Mouse (Mus musculus): Measurements from ENCODE around the gene Apoa2.

Apoa2 gene

GRCm38 (mm10) chr1:171274171-171274570 is 49.3 kb downstream of the Apoa2 start:
- in situ Hi-C loops (cut with MboI; ENCODE audit: unreplicated experiment in 2 of 2), result loop anchor here in 1 of 2 experiments (25.0 kb wide), 1 partner anchor 637 kb away; the partner anchor contains the start of gene Olfml2b

GRCm38 (mm10) chr1:171275144-171275734 is 50.4 kb downstream of the Apoa2 start:
- in situ Hi-C loops (cut with MboI; ENCODE audit: unreplicated experiment in 2 of 2), result loop anchor here in 1 of 2 experiments (25.0 kb wide), 1 partner anchor 1738 kb away; the partner anchor contains the start of gene Nuf2
